Mouse (Mus musculus): ENCODE measurements around the gene Vat1. TPM values are rescaled to one million over a fixed set of nuclear protein-coding genes. Genes with fewer than 3 reads are reported as not detected.
"Not testable (repeated sequence)": the region's sequence is repeated elsewhere in the genome, so short reads cannot be mapped to it uniquely, and the experiment has no call there.

Gene Vat1
- total and polyA plus RNA-seq, 3 experiments, result 14.9 to 49.4 (median 29.9) TPM

GRCm38 (mm10) chr11:101451536-101451935 lies 14.5 kb downstream of the Vat1 start:
- Histone ChIP-seq H3K9ac (ENCODE audit: insufficient read depth, low read depth) (no peak overlapping the region), H3K9me3 (replicated peaks; ENCODE audit: low read length) (no peaks in the 10 kb centered on the region), H3K4me2 (ENCODE audit: insufficient read depth, low read depth, poor library complexity, severe bottlenecking) (no peak overlapping the region), H3K4me1 (ENCODE audit: control insufficient read depth in 1 of 2, insufficient read depth in 2 of 2) (peaks cover 0 to 50% of the 10 kb centered on the region in 2 experiments; a peak in 2 of 4 replicates), H3K36me3 (replicated peaks in 1 of 2; ENCODE audit: control insufficient read depth in 1 of 2, insufficient read depth in 1 of 2, low read length in 1 of 2) (peaks cover 2 to 49% of the 10 kb centered on the region in 2 experiments), H3K27ac (ENCODE audit: insufficient read depth, low read depth) (no peak overlapping the region), H3K4me3 (replicated peaks in 1 of 3; ENCODE audit: low read depth in 2 of 3, low read length in 2 of 3, poor library complexity in 1 of 3) (no peak overlapping the region), H3K79me2 (replicated peaks; ENCODE audit: control insufficient read depth, extremely low read depth, insufficient read depth, poor library complexity, severe bottlenecking) (peaks cover 8% of the 10 kb centered on the region; the same call in 1 of the 2 replicates), H3K27me3 (replicated peaks) (no peaks in the 10 kb centered on the region)
- dilution Hi-C loops (cut with MboI; ENCODE audit: extremely low pct_ligation_motif_present, extremely low pct_unique_long_range_greater_than_20kb, low sequenced_read_pairs) (no loop called here), in situ Hi-C loops (cut with MboI; ENCODE audit: low pct_ligation_motif_present, low pct_unique_long_range_greater_than_20kb, low sequenced_read_pairs) (no loop called here)
- no peak for DNase-seq (ENCODE audit: extremely low read depth)
- TF ChIP-seq ZMIZ1 (IDR thresholded peaks at IDR 0.05; ENCODE audit: low read depth, low read length) (no peak), BHLHE40 (IDR thresholded peaks at IDR 0.05; ENCODE audit: low read depth, low read length) (no peak), ZC3H11A (IDR thresholded peaks at IDR 0.05; ENCODE audit: low read depth, low read length) (no peak), NRF1 (IDR thresholded peaks at IDR 0.05; ENCODE audit: low read depth, low read length) (no peak), RAD21 (IDR thresholded peaks at IDR 0.05; ENCODE audit: low read depth, low read length) (no peak)

GRCm38 (mm10) chr11:101450394-101450793 lies 15.6 kb downstream of the Vat1 start:
- H3K4me1 ChIP-seq (ENCODE audit: control insufficient read depth in 1 of 2, insufficient read depth in 2 of 2), result peaks cover 4 to 58% of the 10 kb centered on the region in 2 experiments; a peak in 3 of 4 replicates
- H3K4me2 ChIP-seq (ENCODE audit: insufficient read depth, low read depth, poor library complexity, severe bottlenecking), result no peak overlapping the region; the same call in 1 of the 2 replicates
- TF ChIP-seq SIN3A (IDR thresholded peaks at IDR 0.05; ENCODE audit: low read length), result 0 out of 2 replicates have a peak, but pooled peaks have one; percentile 20
- peak; percentile 32 for TF ChIP-seq SMC3 (IDR thresholded peaks at IDR 0.05; ENCODE audit: low read depth, low read length)
- peak; percentile 4; the same call in 1 of the 2 replicates for TF ChIP-seq MAX (IDR thresholded peaks at IDR 0.05; ENCODE audit: low read length)
- TF ChIP-seq USF1 (IDR thresholded peaks at IDR 0.05; ENCODE audit: low read depth, low read length), result no peak
- TF ChIP-seq RAD21 (IDR thresholded peaks at IDR 0.05; ENCODE audit: low read depth, low read length), result peak; percentile 71
- TF ChIP-seq MXI1 (IDR thresholded peaks at IDR 0.05; ENCODE audit: low read depth, low read length), result peak; percentile 26; the same call in 1 of the 2 replicates
- no peak for TF ChIP-seq E2F4 (IDR thresholded peaks at IDR 0.05; ENCODE audit: insufficient replicate concordance, low read depth, low read length)
- peak in 1 of 2 experiments; percentile 77; a peak in 2 of 4 replicates for TF ChIP-seq CTCF (conservative IDR thresholded peaks at IDR 0.05 in 1 of 2, IDR thresholded peaks at IDR 0.05 in 1 of 2; ENCODE audit: low read depth in 2 of 2, low read length in 2 of 2)
- 0 out of 2 replicates have a peak, but pooled peaks have one; percentile 18 for TF ChIP-seq NRF1 (IDR thresholded peaks at IDR 0.05; ENCODE audit: low read depth, low read length)
- H3K36me3 ChIP-seq (replicated peaks in 1 of 2; ENCODE audit: control insufficient read depth in 1 of 2, insufficient read depth in 1 of 2, low read length in 1 of 2), result peaks cover 5 to 45% of the 10 kb centered on the region in 2 experiments
- dilution Hi-C loops (cut with MboI; ENCODE audit: extremely low pct_ligation_motif_present, extremely low pct_unique_long_range_greater_than_20kb, low sequenced_read_pairs), result no loop called here
- H3K27ac ChIP-seq (ENCODE audit: insufficient read depth, low read depth), result no peak overlapping the region
- peaks cover 11% of the 10 kb centered on the region; the same call in 1 of the 2 replicates for H3K79me2 ChIP-seq (replicated peaks; ENCODE audit: control insufficient read depth, extremely low read depth, insufficient read depth, poor library complexity, severe bottlenecking)
- DNase-seq (ENCODE audit: extremely low read depth), result peak; percentile 71
- H3K27me3 ChIP-seq (replicated peaks), result no peaks in the 10 kb centered on the region
- no peak overlapping the region for H3K4me3 ChIP-seq (replicated peaks in 1 of 3; ENCODE audit: low read depth in 2 of 3, low read length in 2 of 3, poor library complexity in 1 of 3)
- in situ Hi-C loops (cut with MboI; ENCODE audit: low pct_ligation_motif_present, low pct_unique_long_range_greater_than_20kb, low sequenced_read_pairs), result no loop called here
- H3K9ac ChIP-seq (ENCODE audit: insufficient read depth, low read depth), result no peak overlapping the region
- H3K9me3 ChIP-seq (replicated peaks; ENCODE audit: low read length), result no peaks in the 10 kb centered on the region

- H3K4me3 ChIP-seq (replicated peaks in 1 of 3; ENCODE audit: low read depth in 2 of 3, low read length in 2 of 3, poor library complexity in 1 of 3), result peak overlapping the region in 2 of 3 experiments; percentile 66 to 68
- DNase-seq (ENCODE audit: extremely low read depth); H3K27me3 ChIP-seq (replicated peaks); dilution Hi-C loops (cut with MboI; ENCODE audit: extremely low pct_ligation_motif_present, extremely low pct_unique_long_range_greater_than_20kb, low sequenced_read_pairs); in situ Hi-C loops (cut with MboI; ENCODE audit: low pct_ligation_motif_present, low pct_unique_long_range_greater_than_20kb, low sequenced_read_pairs); H3K9me3 ChIP-seq (replicated peaks; ENCODE audit: low read length): not testable (repeated sequence)
- H3K4me2 ChIP-seq (ENCODE audit: insufficient read depth, low read depth, poor library complexity, severe bottlenecking), result peak overlapping the region; percentile 69; the same call in 1 of the 2 replicates
- peak overlapping the region; percentile 71 for H3K9ac ChIP-seq (ENCODE audit: insufficient read depth, low read depth)
- H3K36me3 ChIP-seq (replicated peaks in 1 of 2; ENCODE audit: control insufficient read depth in 1 of 2, insufficient read depth in 1 of 2, low read length in 1 of 2), result peaks cover 11 to 46% of the 10 kb centered on the region in 2 experiments
- peaks cover 17% of the 10 kb centered on the region for H3K79me2 ChIP-seq (replicated peaks; ENCODE audit: control insufficient read depth, extremely low read depth, insufficient read depth, poor library complexity, severe bottlenecking)
- peaks cover 10 to 60% of the 10 kb centered on the region in 2 experiments for H3K4me1 ChIP-seq (ENCODE audit: control insufficient read depth in 1 of 2, insufficient read depth in 2 of 2)
- 0 out of 2 replicates have a peak overlapping the region, but pooled peaks have one; percentile 88 for H3K27ac ChIP-seq (ENCODE audit: insufficient read depth, low read depth)
- TF ChIP-seq TBP (conservative IDR thresholded peaks at IDR 0.05; ENCODE audit: low read depth, low read length), result peak; percentile 58; the same call in 1 of the 2 replicates
- TF ChIP-seq ZNF384 (IDR thresholded peaks at IDR 0.05; ENCODE audit: low read depth, low read length), result 0 out of 2 replicates have a peak, but pooled peaks have one; percentile 9
Measured at GRCm38 (mm10) chr11:101449596-101449995, 16.4 kb downstream of the Vat1 start.
